Mouse (Mus musculus): ENCODE measurements around the gene Tmem207. TPM values are rescaled to one million over a fixed set of nuclear protein-coding genes. Genes with fewer than 3 reads are reported as not detected.

Gene Tmem207
- polyA plus RNA-seq (2012; ENCODE audit: low replicate concordance) = not detected in 2 replicates

GRCm38 (mm10) chr16:26526669-26527068, at the start of gene Tmem207:
Gene Tmem207 (minus strand): TSS chr16:26526769.

DNA sequence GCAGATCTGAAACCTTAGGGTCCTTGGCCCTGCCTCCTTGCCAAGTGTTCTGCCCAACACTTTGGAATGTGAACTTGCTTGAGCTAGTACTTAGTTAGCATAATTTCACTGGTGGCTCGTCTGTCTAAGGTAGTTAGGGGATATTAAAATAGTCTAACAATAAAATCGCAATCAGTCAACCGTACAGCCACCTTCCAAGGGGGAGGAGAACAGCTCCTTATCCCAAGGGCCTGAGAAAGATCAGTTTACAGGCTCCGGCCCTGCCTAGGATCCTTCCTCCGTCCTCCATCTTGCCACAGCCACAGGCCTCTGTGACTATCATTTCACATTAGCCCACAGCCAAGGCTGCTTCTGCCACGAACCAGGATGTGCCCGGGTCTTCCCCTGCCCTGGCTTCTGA, 63.7 kb downstream of the Tmem207 start, which contains the start of gene Cldn16:
Gene Cldn16 (plus strand): TSS at position 301 of the 400 bp plus-strand sequence.

Other genes starting within 250 kb of the Tmem207 start
- not detected in 2 replicates for gene Cldn1, start 154.9 kb downstream of the Tmem207 start, polyA plus RNA-seq (2012; ENCODE audit: low replicate concordance)
- gene Cldn16, start 63.6 kb downstream of the Tmem207 start, polyA plus RNA-seq (2012; ENCODE audit: low replicate concordance) = not detected in 2 replicates
- gene Il1rap, start 54.9 kb upstream of the Tmem207 start, polyA plus RNA-seq (2012; ENCODE audit: low replicate concordance) = 0.32 and 0.96 TPM in 2 replicates

Measured in leukemia stem cell, adult 10-12 weeks (primary cell).